Mouse (Mus musculus): Measurements from ENCODE around the gene Dcun1d4.
"Not testable (repeated sequence)": the region's sequence is repeated elsewhere in the genome, so short reads cannot be mapped to it uniquely, and the experiment has no call there.

Dcun1d4 gene

DNA sequence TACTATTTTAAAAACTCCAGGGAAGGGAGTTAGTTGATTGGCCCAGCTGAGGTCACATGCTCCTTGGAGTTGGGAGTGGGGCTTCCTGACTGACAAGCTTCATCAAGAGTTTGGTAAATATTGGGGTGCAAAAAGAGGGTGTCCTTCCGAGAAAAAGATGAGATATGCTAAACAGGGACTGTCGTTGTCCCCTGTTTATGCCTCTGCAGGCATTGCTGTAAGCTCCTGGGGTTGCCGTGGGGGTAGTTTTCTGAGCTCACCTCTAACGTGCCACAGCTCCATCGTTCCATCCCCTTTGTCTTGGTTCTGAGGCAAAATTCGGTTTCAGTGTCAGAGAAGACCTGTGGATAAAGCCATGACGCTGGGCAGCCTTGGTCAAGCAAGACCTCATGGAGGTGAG, at the start of gene Dcun1d4:
TSS of gene Dcun1d4 (plus strand) at position 301 of the 400 bp plus-strand sequence.
- DNase-seq (ENCODE audit: low spot score): no peak

DNA sequence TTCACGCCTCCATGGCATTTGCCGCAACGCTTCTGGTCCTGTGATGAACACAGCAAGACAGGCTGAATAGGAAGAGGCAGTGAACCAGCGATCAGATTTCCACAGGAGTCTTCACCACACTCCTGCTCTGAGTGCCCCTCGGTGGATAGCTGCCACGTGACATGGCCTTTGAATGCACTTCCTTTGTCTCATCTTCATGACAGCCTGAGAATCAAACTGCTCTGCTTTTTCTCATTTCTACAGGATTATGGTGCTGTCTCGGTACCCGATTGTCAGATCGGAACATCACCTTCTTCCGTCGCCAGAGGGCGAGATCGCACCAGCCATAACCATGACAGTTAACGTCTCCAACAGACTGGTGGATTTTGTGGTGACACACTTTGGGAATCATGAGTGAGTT, 49.2 kb upstream of the Dcun1d4 start:
- DNase-seq (ENCODE audit: low spot score): peak; percentile 27

DNA sequence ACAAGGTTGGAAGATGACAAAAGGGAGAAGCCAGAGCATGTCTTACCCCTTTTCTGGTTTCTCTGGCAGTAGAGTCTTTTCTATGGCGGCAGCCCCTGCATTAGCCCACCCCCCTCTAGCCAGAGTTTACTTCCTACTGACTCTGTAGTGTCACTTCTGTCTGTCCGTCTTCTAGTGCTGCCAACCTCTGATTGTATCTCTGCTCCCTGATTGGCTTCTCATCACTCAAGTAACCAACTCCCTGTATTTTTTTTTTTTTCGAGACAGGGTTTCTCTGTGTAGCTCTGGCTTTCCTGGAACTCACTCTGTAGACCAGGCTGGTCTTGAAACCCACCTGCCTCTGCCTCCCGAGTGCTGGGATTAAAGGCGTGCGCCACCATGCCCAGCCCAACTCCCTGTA, 48.0 kb upstream of the Dcun1d4 start:
- no peak for DNase-seq (ENCODE audit: low spot score)

DNA sequence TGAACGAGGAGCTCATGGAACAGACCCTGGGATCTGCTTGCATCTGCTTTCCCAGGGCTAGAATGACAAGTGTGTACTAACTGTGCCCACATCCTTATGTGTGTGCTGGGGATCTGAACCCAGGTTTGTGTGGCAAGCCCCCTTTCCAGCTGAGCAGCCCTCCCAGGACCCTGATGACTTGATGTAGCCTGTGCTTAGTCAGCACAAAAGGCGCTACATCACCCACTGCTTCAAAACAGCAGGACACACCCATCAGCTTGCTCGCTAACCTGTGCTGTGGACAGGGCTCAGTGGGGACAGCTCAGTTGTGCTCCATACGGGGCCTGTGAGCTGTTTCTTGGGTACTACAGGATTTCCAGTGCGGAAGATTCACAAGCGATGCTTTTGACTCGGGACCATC, 46.0 kb upstream of the Dcun1d4 start:
- no peak for DNase-seq (ENCODE audit: low spot score)

DNA sequence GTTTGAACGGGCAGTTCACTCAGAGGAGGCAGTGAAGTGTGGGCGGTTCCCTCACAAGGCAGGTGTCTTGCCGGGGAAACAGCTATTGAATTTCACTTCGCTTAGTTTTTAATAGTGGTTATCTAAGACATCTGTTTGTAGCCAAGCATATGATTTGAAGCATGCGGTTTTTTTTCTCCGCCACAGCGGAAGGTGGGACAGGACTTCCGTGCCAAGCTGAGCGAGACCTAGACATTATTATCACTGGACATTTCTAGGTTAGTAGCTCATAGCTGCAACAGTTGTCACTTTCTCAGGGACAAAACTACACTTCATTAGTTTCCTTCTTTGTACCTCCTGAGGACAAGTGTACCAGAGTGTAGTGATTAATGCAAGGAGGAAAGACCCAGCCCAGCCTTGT, 38.6 kb upstream of the Dcun1d4 start:
- DNase-seq (ENCODE audit: low spot score): no peak

DNA sequence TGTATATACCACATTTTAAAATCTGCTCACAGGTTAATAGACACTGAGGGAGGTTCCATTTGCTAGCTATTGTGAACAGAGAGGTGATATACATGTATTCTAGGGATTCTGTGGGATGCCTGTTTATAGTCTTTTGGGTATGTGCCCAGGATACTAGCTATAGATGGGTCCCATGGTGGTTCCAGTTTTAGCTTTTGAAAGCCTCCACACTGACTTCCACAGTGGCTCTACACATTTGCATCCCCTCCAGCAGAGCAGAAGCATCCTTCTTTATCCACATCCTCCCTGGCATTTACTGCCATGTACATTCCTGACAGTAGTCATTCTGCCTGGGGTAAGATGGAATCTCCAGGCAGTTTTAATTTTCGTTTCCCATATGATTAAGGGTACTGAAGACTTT, 30.5 kb upstream of the Dcun1d4 start:
- no peak for DNase-seq (ENCODE audit: low spot score)

DNA sequence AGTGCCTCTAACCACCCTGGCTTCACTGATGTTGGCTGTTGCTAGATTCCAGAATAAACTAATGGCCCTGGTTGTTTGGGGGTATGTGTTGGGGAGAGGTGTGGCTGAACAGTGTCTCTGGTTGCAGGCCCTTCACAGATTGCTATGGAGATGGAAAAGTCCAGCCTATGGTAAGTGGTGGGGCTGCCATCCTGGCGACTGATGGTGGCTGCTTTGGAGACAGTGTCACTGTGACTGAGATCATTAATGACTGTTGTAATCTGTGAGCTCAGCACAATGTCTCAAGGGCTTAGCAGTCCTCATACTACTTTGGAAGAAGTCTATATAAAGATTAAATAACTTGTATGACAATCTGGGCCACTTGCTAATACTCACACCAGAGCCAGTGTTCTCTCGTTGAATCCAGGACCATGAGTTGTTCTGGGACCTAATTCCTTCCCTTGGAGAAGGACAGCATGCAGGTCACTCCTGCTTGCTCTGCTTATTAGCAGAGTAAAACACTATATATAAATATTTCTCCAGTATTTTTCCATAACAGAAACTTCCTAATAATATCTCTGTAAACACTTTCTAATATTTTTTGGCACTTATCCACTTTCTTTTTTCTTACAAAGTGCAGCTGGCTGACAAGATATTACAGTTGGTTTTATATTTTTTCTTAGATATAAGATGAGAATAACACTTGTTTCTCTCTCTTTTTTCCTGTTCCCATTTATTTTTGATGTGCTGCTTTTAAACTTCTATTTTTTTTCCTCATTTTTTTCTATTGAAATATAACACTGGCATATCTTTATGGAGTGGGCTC, 26.1 kb upstream of the Dcun1d4 start:
- DNase-seq (ENCODE audit: low spot score): no peak

DNA sequence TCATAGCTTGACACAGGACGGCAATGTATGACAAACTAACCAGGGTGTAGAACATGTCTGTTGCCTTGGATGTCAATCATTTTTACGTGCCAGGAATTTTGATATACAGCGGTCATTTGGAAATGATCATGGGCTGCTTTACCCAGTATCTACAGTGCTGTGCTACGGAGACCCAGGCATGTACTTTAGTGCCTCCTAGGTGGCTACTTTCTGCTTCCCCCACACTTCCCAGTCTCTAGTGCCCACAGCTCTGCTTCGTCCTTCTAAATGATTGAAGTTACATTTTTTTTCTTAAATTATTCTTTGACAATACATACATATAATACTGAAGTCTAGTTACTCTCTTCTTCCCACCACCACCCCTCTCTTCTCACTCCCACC, 25.5 kb upstream of the Dcun1d4 start:
- DNase-seq (ENCODE audit: low spot score): no peak

DNA sequence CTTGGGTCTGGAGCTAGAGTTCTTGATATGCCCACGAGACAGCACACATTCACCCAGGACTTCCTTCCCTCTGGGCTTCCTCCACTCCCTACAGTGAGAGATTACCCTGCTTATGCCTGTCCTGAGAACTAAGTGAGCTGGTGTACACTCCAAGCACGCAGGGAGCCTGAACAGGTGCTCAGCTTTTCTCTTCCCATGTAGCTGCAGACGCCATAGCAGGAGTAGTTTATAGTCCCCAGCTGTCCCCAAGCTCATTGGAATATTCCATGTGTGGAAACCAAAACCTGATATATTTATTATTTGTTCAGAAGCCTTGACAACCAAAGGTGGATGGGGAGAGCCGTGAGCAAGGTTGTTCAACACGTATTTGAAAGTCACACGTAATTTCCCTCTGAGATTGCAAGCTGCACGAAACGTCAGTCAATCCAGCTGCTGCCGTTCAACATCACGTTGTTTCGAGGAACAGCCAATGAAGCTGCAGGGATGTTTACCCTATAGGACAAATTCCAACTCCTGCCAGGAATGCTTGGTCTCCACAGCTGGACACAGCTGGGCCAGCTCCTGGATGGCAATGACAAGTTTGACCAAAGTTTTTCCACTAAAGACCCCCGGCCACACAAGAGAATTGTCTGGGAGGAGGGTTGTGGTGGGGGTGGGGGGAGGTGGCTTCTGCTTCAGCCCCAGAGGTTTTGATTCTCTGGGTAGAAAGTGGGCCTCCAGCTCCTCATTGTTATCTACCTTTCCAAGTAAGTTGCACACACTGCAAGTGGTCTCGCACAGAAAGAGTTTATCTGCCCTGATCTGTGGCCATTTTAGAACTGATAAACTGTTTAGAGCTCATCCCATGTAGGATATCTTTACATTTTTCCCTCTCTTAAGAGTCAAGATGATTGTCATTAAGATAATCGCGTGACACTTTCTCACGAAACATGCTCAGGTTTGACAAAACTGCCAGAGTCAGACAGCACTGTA, 12.1 kb upstream of the Dcun1d4 start:
- no peak for DNase-seq (ENCODE audit: low spot score)

DNA sequence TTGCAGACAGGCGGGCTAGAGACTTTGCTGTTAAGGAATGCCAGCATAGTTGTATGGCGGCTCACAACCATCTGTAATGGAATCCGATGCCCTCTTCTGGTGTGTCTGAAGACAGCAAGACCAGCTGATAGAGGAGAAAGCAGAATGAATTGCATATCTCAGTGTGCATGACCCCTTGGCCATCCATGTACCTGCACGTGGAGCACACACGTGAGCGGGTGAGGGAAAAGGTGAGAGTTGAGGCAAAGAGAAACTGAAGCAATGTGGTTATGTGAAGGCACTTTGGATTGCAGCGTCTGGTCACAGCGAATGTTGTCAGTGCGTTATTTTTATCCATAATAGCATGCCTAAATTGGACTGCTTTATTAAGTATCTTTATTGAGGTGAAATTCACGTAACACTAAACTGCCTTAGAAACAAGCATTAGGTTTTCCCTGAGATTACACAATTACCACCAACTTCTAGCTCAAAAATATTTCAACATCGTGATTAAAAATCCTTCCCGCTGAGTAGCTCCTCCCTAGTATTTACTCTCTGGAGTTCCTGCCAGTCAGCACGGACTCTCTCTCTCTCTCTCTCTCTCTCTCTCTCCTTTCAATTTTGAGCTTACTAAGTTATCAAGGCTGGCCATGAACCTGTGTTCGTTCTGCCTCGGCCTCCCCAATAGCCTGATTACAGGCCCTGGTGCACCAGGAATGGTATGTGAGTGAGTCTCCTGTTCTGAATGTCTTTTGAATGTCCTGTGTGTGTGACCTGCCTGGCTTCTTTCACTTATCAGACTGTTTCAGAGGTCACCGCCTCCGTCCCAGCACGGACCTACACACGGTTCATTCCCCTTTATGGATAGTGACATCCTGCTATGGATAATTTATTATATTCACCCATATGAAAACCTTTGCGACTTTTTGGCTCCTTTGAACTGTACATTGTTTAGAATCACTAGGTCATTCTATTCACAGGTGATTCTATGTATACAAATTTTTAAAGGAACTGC, 6.1 kb upstream of the Dcun1d4 start:
- DNase-seq (ENCODE audit: low spot score): no peak

DNA sequence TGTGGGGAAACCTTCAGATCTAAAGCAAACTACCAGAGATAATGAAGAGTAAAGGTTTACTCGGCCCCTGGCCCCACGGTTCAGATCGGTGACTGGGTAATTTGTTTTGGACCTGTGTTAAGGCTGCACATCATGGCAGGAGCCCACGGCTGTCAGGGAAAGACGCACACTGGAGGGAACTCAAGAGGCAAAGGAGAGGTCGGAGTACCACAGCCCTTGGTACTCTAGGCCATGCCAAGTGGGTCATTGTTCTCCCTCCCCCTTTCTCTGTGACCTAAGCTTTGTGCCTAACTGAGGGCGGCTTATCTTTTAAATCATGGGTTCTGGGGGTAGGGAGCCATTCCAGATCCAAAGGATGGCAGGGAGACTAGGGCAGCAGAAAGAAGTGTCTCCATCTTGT, 601 bp downstream of the Dcun1d4 start:
- DNase-seq (ENCODE audit: low spot score): no peak

DNA sequence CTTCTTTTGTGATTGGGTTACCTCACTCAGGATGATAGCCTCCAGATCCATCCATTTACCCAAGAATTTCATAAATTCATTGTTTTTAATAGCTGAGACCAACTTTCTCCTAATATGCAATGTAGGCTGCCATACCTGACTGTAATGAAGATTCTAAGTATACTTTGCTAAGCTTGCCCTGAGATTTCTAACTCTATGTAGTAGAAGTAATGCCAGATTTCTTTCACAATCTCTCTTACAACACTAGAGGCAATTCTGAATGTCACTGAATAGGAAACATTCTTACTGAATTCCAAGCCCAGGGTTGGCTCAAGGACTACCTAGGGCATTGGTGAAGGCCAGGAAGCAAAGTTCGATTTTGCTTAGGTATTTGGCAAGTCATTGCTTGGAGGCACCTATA, 1.6 kb downstream of the Dcun1d4 start:
- DNase-seq (ENCODE audit: low spot score): not testable (repeated sequence)

DNA sequence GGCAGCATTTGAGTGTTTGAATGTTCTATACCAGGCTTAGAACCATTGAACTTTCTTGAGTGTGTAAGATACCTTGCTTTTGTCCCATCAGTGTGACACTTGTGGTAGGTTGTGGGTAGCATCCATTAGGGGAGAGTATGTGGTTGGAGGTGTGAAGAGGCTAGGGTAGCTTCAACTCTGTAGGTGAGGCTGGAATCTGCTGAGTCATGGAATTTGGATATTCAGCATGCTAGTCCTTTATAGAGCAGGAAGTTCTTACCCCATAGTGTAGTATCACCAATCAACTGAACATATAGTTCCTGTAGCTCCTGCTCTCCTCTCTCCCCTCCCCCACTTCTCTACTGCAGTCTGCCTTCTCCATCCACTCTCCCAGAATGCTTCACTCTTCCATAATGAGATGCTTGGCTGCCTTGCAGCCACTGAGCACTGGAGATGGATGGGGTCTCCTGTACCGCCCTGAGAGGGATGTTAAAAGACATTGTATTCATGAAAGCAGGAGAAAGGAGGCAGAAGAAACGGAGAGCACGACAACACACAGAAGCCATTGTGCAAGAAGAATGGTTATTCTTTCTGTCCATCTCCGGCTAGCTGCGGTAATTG, 3.3 kb downstream of the Dcun1d4 start:
- DNase-seq (ENCODE audit: low spot score): no peak

DNA sequence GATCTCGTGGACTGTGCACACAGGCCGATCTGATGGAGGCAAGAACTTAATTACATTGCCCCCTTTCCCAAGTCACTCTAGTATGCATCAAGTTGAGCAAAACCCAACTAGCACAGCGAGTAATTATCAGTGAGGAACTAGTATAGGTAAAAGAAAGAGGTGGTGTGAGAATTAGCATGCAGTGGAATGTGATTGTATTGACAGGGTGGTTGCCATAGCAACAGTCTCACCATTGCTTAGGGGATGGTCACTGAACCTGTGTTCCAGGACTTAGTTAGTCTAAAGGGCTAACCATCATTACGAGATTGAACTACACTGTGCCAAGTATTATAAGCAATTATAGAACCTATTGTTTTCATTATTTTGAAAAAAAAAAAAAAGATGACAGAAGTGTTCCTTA, 5.7 kb downstream of the Dcun1d4 start:
- no peak for DNase-seq (ENCODE audit: low spot score)

DNA sequence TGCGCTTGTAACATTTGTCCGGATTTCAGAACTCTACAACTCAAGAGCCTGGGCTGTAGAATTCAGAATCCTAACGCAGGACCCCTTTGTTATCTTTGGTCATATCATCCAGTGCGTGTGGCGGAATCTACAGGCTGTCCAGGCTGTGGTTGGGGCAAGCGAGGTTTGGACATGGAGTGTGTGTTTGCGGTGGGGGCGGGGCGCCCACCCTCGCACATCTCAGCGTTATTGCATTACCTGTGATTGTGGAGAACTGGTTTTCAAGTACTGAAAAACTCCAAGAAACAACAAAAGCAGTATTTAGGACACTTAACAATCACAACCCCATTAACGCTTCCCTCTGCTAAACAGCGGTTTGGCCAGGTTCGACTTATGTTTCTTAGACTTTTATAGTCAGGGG, 9.1 kb downstream of the Dcun1d4 start:
- no peak for DNase-seq (ENCODE audit: low spot score)

DNA sequence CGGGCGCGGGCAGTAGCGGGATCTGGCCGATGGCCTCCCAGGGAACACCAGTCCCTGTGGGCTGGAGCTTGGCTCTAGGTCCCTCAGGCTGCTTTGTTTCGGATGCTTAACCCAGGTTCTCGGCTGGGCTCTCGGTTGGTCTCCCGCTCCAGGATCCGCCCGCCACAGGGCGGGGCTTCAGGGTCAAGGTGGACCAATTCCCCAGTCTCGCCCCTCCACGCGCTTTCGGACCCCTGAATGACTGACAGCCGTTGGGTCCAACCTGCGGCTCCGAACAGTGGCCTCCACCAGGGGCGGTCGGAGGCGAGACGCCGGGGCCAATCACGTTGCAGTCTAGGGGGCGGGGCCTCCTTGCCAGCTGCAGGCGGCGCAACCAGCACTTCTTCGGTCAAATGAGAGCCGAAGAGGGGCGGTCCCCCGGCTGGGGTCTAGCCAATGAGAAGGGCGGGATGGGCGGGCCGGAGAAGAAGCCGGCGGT, 9.8 kb downstream of the Dcun1d4 start:
- peak; percentile 98 for DNase-seq (ENCODE audit: low spot score)

DNA sequence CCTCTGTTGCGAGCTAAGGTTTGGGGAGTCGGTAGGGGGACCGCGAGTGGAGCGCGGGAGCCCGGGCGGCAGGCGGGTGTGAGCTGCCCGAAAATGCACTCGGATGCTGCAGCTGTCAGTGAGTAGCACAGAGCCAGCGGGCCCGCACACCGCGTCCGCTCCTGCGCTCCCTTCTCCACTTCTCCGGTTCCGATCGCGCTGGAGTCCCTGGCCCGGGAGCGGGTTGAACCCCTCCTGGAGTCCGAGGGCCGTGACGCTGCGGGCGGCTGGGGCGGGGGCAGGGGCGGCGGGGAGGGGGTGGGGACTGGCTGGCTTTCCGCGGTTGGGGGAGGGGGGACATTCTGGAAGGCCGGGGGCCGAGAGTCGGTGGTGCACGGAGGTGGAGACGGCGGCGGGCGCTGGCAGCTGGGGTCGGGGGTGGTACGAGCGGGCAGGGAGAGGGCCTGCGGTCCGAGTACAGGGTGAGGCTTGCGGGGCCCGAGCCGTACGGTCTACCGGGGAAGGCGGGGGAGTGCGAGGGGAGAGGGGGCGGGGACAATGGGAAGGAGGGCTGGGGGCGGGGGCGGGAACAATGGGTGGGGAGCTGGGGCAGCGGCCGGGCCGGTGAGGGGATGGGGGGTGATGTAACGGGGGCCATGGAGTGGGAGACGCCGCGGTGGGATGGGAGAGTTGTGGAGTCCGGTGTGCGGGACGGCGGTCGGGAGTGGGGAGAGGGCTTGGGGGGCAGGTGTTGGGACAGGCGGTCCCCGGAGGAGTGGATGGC, 10.5 kb downstream of the Dcun1d4 start:
- DNase-seq (ENCODE audit: low spot score): no peak

DNA sequence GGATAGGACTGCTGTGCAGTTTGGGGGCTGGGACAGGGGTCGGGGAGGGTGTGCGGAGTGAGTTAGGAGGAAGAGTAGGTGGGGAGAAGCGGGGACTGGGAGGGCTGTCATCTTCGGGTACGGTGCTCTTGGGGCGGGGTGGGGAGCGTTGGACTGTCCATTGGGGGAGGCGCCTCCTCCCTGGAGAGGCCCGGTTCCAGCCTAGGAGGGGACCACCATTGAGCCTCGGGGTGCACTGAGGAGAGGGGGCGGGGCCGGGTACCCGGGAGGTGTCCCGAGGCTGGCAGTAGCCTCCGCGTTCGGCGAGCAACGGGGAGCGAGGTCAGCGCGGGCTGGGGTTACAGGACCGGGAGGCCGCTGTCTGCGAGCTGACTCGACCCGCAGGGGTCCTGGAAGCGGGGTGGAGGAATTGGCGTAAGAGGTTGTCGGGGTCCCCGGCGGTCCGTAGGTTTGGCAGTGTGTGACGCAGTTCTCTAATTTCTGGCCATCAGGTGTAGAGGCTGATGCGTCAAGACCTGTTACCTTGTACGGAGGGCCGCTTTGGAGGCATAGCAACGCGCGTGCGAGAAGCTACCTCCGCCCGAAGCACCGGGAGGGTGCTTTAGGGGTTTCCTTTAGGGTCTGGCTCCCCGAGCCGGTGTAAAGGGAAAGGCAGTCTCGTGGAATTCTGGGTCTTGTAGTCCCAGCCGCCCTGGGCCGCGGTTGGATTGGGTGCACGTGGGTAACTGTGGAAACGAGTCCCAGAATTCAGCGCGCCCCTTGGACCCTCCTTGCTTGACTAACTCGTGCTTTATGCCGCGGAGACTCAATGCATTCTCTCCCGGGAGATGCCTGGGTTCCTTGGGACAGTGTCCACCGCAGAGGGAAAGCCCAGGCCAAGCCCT, 11.3 kb downstream of the Dcun1d4 start:
- peak; percentile 32 for DNase-seq (ENCODE audit: low spot score)

DNA sequence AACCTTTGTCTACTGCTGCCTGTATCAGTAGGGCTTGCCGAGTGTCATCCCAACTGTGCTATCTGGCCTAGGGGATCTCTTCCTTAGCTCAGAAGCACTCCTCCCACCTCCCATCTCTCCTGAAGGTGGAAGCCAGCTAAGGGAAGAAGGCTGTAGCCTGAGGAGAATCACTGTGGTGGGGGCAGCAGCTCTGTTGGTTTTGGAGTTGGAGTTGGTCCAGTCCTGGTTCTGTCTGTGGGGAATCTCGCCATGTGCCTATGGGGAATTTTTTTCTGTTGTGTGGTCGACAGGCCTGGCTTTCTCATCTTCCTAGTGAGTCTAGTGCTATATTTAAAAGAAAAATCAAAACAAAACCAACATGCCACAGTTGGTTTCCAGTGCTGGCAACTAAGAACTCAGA, 16.6 kb downstream of the Dcun1d4 start:
- DNase-seq (ENCODE audit: low spot score): no peak

DNA sequence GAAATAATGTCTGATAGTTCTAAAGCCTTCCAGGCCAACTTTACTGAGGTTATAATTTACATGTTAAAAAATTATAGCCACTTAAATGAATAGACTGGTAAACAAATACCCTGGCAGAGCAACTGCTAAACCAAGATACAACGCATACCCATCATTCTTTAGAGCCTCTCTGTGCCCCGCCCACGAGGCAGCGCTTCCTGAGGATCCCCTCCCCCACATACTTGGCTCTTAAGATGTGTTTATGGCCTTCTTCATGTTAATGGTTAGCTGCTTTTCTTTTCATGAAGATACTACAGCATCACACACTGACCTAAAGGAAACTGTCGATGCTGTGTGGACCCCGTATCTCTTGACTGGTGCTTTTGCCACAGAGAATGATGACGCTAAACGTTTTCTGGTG, 17.8 kb downstream of the Dcun1d4 start:
- DNase-seq (ENCODE audit: low spot score): no peak

Data from urinary bladder, postnatal 10 days (tissue).